In the genomic region with DNA sequence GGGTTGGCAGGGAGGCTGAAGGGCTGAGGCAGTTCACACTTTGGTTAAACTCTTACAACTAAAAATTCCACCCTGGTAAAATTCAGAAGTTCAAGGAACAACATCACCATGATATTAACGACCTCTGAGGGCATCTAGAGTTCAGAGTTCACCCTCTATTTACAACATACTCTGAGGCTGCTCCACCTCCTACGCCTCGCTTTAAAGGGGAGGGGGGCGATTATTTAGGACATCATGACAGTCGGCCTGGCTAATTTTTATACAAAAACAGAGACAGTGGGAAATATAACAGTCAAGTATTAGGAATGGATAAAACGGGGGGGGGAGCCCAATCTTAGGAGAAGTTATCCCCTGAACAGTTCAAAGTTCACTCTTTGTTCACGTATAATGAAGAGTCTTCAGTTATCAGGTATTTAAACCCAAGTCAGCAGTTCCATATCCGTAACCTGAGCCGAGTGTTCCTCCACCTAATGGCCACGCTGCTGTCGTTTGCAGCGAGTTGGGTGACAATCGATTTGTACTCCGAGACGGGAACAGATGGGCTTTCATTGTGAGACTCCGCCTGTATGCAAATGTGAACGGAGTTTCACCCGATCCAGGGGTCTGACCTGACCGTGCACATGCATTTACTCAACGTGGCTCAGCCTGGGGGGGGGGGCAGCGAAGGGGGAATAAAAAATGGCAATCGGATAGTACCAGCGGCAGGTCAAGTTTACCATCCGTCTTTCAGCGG, we compare ENCODE assay signal across 7 mouse cellular contexts.
DNase-seq lines count a peak whose midpoint lies in the region; ATAC-seq lines count a peak whose summit lies in the region.

No protein-coding gene starts in this region.

- 0 out of 2 replicates have a peak overlapping the region, but pooled peaks have one; percentile 19 for H3K9ac ChIP-seq in intestine, embryonic 16.5 days (ENCODE audit: low read depth, low read length)
- no peak overlapping the region for H3K9ac ChIP-seq in midbrain, embryonic 13.5 days (replicated peaks)

- H3K4me2 ChIP-seq in intestine, embryonic 16.5 days (ENCODE audit: low read depth, low read length) = peak overlapping the region; percentile 63
- peak overlapping the region; percentile 49 for H3K4me2 ChIP-seq in midbrain, embryonic 13.5 days (replicated peaks)

- no peaks in the 10 kb centered on the region for H3K9me3 ChIP-seq in embryonic facial prominence, embryonic 10.5 days
- H3K9me3 ChIP-seq in intestine, embryonic 16.5 days (ENCODE audit: control insufficient read depth, low read length) = no peaks in the 10 kb centered on the region
- H3K9me3 ChIP-seq in midbrain, embryonic 13.5 days = no peaks in the 10 kb centered on the region

- WGBS in embryonic facial prominence, embryonic 10.5 days = 16% methylated on average over 25 of the region's 25 CpGs
- WGBS in intestine, embryonic 16.5 days = 6% methylated on average over 25 of the region's 25 CpGs
- WGBS in midbrain, embryonic 13.5 days = 14% methylated on average over 25 of the region's 25 CpGs

- peaks cover 18% of the 10 kb centered on the region for H3K27me3 ChIP-seq in embryonic facial prominence, embryonic 10.5 days (replicated peaks; ENCODE audit: low read depth, poor library complexity, severe bottlenecking)
- H3K27me3 ChIP-seq in intestine, embryonic 16.5 days (replicated peaks; ENCODE audit: control insufficient read depth, insufficient read depth, low read length) = no peaks in the 10 kb centered on the region
- H3K27me3 ChIP-seq in midbrain, embryonic 13.5 days = peaks cover 3% of the 10 kb centered on the region; the same call in 1 of the 2 replicates

- no peaks in the 10 kb centered on the region for H3K36me3 ChIP-seq in embryonic facial prominence, embryonic 10.5 days (replicated peaks)
- no peaks in the 10 kb centered on the region for H3K36me3 ChIP-seq in intestine, embryonic 16.5 days (ENCODE audit: control insufficient read depth, insufficient read depth, low read length)
- no peaks in the 10 kb centered on the region for H3K36me3 ChIP-seq in midbrain, embryonic 13.5 days

- peak; percentile 81 for ATAC-seq in intestine, embryonic 16.5 days
- peak; percentile 58; the same call in 1 of the 2 replicates for ATAC-seq in midbrain, embryonic 13.5 days

- peaks cover 39% of the 10 kb centered on the region for H3K4me1 ChIP-seq in embryonic facial prominence, embryonic 10.5 days
- H3K4me1 ChIP-seq in intestine, embryonic 16.5 days (ENCODE audit: control insufficient read depth, insufficient read depth, low read length) = peaks cover 15% of the 10 kb centered on the region
- H3K4me1 ChIP-seq in midbrain, embryonic 13.5 days (replicated peaks) = peaks cover 37% of the 10 kb centered on the region

- peak overlapping the region; percentile 34 for H3K4me3 ChIP-seq in embryonic facial prominence, embryonic 10.5 days
- peak overlapping the region; percentile 32 for H3K4me3 ChIP-seq in intestine, embryonic 16.5 days (ENCODE audit: low read length)
- peak overlapping the region; percentile 26 for H3K4me3 ChIP-seq in midbrain, embryonic 13.5 days (replicated peaks)

- DNase-seq in ZHBTc4 (ENCODE audit: low read depth, low spot score) = peak; percentile 55
- DNase-seq in embryonic facial prominence, embryonic 10.5 days (ENCODE audit: low spot score) = peak; percentile 65
- no peak for DNase-seq in cerebellum, postnatal 4 days (ENCODE audit: low spot score in 2 of 2)
- DNase-seq in right cerebral cortex, postnatal 4 days = no peak
- no peak for DNase-seq in adrenal gland, adult 8-10 months

- no peak overlapping the region for H3K27ac ChIP-seq in embryonic facial prominence, embryonic 10.5 days (replicated peaks)
- H3K27ac ChIP-seq in intestine, embryonic 16.5 days (ENCODE audit: low read length) = no peak overlapping the region
- H3K27ac ChIP-seq in midbrain, embryonic 13.5 days = no peak overlapping the region

Comparison
In these comparisons a context has a peak if more than half of its experiments do, and no peak if none do; other contexts are left out.
1. DNase-seq: peak in ZHBTc4 (single experiment) and embryonic facial prominence, embryonic 10.5 days (single experiment); none in cerebellum, postnatal 4 days (0 of 2), right cerebral cortex, postnatal 4 days (single experiment) and adrenal gland, adult 8-10 months (single experiment).
2. Peak in every context shown above with its lines, with median percentiles within 50 percentile points of each other: H3K4me3 ChIP-seq.